Mouse (Mus musculus): ENCODE measurements at regions not wholly inside any gene's neighbourhood (a gene's known extent, or its start where the extent isn't known, plus 50 kb on each side); places are given as distances from the start of the nearest gene placed in this dataset.
"Not testable (repeated sequence)": the region's sequence is repeated elsewhere in the genome, so short reads cannot be mapped to it uniquely, and the experiment has no call there.

DNA sequence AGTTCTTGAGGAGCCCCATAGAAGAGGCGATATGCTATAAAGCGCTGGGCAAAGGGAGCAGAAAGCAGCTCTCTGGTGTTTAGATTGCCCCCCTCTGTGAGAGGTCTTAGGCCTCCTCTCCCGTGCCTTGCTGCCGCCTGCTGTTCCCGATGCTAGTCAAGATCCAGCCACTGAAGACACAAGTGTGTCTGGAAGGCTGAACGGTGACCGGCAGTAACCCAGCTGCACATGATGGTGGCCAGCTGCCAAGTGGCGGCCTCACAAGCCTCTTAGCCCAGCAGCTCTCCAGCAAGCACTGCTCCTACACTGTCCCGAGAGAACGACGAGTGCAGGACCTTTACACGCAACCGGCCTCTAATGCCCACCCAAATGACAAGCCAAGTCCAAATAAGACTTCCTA lies 104.1 kb upstream of the Abca1 start:
- DNase-seq (ENCODE audit: low spot score in 2 of 2): peak; percentile 40 to 72

DNA sequence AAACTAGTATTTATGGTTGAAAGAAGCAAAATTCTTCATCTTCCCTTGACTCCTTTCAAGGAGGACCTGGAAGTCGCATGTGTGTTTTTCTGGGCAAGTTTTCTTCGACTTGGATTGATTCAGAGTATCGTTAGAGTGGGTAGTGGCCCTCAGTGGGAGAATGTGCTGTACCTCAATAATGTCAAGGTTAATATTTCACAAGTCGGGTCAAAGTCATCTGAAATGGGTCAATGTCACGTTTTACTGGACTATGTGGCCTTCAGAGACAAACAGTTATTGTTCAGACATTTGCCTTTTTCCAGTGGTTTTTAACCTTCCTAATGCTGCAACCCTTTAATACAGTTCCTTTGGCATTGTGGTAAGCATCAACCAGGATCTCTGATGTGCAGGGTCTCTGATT lies 102.8 kb upstream of the Abca1 start:
- DNase-seq (ENCODE audit: low spot score in 2 of 2): no peak

DNA sequence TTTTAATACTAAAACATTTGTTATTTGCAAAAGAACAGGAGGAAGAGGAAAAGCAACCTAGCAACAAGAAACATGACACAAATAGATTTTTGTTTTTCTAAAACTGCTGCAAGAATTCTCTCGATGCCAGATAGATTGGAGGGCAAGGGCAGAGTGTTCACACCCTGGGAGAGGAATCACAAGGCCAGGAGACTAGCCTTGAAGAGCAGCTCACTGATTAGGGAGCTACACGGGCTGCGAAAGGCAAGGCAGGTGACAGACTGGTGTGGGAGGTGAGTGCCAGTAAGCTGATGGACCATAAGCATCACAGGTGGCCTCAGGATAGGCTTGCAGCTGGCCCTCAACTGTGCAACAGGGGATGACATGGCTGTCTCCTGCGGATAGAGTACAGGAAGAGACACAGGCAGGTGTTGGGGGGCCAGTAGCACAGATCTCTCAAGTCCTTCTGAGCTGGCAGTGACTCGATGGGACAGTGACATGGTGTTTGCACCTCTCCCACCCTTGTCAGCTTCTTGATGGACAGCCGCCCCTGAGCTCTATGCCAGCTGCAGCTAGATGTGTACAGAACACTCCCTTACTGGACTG lies 102.0 kb upstream of the Abca1 start:
- no peak for DNase-seq (ENCODE audit: low spot score in 2 of 2)

DNA sequence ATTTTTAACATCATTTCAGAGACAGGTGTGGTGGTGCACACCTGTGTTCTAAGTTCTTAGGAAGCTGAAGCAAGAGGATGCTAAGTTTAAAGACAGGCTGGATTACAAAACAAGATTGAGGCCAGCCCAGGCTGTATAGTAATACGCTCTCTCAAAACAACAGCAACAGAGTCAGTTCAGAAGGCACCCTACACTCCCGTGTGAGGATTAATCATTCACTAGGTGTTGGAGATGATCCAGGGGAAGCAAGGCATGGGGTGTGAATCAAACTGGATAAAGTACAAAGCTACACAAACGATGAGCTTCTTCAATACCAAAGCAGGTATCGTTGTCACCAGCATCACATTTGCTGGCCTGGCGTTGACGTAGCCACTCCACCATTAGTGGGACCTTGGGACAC lies 99.3 kb upstream of the Abca1 start:
- no peak for DNase-seq (ENCODE audit: low spot score in 2 of 2)

DNA sequence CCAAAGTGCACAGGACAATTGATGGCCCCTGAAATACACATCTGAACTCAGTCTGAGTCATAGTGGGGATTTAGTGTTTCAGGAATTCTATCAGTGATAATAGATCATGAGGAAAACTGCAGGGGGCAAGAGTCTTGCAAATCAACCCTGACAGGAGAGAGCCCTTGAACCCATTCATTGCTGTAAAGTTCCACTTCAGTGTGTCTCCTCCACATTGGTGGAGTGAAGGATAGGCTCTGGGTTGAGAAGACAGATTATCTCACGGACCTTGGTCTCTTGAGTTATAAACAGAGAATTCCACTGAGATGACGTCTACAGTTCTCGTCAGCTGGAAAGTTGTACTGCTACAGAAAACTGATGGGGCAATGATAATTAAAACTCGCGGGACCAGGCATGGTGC lies 97.3 kb upstream of the Abca1 start:
- no peak for DNase-seq (ENCODE audit: low spot score in 2 of 2)

DNA sequence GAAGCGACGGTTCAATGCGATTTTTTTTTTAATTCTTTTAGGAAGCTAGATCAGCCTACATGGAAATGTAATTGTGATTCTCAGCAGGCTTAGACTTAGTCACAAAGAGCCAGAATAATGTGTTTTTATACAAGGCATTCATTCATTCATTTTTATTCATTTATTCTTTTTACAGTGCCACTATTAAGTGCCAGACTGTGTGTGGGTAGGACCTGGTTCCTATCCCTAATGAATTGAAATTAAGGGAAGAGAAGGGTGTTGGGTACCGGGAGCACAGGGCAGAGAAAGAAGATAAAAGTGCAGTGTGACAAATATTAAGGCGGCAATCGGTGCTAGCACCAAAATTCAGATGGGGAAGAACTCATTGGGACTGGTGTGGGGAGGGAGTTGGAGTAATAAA lies 94.8 kb upstream of the Abca1 start:
- no peak for DNase-seq (ENCODE audit: low spot score in 2 of 2)

DNA sequence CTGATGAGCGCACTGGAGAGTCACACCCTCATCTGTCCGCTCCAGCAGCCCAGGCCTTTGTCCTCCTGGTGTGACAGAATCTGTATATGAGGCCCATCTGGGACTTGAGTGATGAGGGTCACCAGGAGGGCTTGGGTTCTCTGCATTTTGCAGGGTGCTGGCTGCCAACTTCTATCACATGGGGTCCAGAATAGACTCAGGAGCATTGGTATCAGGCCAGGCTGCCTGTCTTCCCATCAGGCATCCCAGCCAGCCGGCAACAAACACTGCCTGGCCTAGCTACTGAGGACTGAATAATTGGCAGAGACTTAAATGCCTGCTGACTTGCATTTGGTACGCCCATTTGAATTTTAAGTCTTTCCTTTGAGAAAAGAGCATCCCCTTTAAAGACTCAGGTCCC lies 94.0 kb upstream of the Abca1 start:
- peak; percentile 20 to 38 for DNase-seq (ENCODE audit: low spot score in 2 of 2)

DNA sequence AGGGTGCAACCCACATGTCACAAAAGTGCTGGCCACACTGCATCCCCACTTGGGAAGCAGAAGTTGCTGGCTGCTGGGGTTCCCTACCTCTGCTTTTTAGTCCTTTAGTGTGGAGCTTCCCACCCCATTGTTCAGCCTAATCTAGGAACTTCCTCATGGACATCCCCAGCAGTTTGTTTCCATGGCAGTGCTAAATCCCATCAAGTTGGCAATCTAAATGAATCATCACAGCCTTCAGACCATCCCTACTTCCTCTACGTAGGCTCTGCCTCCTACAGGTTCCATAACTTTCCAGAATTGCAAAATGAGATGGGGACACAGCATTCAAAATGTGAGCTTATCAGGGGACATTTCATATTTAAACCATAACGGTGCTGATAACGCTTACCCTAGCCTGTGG lies 90.6 kb upstream of the Abca1 start:
- no peak for DNase-seq (ENCODE audit: low spot score in 2 of 2)

DNA sequence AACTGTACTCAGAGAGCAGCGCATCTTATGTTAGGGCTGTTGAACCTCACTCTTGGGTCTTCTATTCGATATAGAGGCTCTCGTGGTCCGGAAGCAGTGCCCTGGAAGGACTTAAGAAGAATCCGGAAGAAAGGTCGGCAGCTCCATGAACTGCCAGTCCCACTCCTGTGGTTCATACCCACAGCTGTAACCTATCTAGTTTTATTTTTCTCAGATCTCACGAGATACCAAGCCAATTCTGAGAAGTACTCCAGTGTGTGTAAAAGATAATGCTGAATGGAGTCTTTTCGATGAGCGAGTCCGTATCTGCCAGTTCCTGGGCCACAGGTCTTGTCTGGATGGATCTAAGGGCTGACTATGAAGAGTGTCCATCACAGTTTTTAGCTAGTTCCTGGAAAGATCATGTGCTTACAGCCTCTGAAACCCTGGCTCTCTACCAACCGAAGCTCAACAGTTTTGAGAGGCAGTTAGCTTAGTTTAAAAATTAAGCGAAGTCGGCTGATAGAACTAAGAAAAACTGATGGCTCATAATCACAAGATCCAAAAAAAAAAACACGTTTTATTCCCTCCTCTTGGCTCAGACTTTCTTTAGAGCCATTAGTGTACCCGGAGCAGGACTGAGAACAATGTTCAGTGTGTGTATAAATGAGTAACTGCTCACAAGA lies 86.5 kb upstream of the Abca1 start:
- no peak for DNase-seq (ENCODE audit: low spot score in 2 of 2)

DNA sequence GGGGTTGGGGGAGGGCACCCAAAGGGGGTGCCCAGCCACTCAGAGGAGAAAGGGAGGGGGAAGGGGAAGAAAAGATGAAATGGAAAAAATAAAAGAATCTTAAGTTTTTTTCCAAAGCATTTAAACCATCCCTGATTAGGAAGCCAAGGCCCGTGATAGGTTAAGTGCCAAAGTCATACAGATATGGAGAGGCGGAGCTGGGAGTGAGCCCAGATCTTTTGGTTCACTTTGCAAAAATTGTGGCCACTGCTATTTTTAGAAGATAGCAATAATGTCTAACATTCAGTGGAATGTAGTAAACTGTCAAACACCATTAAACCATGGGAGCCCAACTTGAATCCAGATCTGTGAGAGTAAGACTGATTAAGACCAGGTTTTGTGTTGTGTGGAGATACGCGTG lies 85.9 kb upstream of the Abca1 start:
- no peak for DNase-seq (ENCODE audit: low spot score in 2 of 2)

DNA sequence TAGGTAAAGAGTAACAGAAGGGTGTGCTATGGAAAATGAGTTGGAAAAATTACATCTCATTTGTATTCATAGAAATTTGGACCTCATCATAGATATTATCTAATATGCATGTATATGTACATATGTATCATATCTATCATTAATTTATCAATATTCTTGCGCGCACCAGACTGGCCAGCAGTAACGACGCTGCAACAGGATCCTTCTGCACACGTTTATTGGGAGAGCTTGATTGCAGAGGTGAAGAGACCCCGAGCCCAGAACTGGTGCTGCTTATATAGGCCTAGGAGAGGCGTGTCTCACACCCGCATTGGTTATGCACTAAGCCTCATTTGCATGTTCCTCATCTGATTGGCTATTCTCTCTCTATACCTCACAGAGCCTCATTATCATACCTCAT lies 83.8 kb upstream of the Abca1 start:
- not testable (repeated sequence) for DNase-seq (ENCODE audit: low spot score in 2 of 2)

DNA sequence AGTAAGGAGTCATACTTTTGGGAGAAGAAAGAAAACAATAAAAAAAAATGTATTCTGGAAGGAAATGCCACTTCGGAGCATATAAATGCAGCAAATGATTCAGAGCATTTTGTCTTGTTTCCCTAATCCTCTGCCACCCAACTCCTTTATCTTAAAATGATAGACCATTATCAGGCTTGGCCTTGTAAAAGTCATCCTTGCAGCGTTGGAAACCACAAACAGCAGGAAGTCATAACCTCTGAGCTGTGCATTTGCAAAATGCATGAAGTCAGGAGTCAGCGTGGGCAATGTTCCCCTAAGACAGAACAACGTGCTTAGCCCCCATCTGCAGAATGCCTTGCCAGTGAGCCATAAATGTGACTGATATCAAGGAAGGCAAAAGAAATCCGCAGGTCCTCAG lies 80.2 kb upstream of the Abca1 start:
- DNase-seq (ENCODE audit: low spot score in 2 of 2): no peak

DNA sequence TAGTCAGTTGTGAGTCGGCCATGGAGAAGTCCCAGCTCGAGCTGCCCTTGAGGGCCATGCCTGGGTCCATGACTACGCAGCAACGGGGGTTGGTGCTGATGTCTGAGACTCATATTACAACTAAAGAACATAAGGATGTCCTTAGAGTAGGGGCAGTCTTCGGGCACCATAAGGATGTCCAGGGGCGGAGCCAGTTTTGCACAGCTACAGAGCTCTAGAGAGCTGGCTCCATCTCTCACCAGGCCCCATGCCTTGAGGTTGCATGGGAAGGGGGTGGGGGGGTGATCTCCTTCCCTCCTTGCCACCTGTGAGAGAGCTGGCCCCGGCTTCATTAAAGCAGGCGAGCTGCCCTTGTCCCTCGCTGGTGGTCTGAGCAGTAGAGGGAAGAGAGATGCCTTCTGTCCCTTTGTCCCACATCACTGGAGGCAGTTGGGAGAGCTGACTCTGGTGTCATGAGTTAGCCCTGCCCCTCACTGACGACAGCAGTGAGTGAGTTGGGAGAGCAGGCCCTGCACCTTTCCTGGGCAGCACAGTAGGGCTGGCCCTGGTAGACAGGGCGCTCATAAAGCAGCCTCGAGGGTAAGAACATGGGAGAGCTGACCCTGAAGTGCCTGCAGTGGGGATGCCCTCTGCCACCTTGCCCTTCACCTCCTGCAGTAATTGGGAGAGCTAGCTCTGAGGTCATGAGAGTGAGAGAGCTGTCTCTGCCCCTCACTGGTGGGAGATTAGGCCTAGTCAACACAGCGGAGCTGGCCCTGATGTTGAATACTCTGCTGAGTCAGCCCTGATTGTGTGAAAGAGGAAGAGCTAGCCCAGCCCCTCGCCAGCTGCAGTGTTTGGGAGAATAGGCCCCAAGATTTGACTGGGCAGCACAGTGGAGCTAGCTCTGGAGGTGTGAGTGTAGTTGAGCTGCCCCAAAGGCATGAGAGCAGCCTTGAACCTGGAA lies 78.9 kb upstream of the Abca1 start:
- no peak for DNase-seq (ENCODE audit: low spot score in 2 of 2)

DNA sequence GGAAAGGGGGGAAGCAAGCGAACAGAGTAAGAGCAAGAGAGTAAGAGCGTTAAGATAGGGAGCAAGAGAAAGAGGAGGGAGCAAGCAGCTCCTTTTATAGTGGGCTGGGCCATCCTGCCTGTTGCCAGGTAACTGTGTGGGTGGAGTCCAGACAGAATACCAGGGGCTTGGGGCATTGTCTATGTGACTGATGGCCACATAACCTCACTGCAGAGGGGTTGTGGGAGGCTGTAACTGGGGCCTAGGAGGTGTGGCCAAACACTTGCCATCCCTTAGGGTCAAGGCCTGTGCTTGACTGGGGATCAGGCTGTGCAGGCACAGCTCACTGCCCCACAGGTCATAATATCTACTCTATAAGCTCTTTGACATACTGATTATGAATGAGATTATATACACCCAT lies 76.2 kb upstream of the Abca1 start:
- no peak for DNase-seq (ENCODE audit: low spot score in 2 of 2)

DNA sequence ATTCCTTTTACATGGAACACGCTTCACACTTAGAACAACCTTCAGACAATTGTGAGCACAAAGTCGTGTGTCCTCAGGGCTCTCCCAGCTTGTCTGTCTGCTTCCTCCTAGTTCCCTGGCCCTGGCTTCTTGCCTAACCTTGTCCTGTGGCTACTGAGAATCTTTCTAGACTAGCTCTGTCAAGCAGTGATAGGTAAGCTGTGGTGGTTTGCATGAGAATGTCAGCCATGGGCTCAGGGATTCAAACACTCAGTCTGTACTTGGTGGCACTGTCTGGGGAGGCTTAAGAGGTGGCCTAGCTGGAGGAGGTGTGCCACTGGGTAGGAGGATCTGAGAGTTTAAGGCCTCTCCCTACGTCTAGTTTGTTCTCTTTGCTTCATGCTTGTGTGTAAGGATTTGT lies 72.7 kb upstream of the Abca1 start:
- DNase-seq (ENCODE audit: low spot score in 2 of 2): no peak

DNA sequence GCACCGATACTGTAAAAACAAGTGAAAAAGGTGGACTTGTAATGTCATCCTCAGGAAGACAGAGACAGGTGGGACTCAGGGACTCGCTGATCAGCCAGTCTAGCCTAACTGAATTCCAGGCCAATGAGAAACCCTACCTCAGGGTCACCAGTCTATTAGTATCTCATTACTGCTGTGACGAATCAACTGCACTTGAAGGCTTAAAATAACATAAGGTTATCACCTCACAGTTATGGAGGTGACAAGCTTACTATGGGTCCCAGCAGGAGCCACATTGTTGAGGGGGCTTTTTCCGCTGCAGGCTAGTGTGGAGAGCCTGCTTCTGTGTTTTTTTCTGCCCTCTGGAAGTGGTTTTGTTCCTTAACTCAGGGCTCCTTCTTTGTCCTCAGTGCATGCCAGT lies 72.2 kb upstream of the Abca1 start:
- DNase-seq (ENCODE audit: low spot score in 2 of 2): no peak

DNA sequence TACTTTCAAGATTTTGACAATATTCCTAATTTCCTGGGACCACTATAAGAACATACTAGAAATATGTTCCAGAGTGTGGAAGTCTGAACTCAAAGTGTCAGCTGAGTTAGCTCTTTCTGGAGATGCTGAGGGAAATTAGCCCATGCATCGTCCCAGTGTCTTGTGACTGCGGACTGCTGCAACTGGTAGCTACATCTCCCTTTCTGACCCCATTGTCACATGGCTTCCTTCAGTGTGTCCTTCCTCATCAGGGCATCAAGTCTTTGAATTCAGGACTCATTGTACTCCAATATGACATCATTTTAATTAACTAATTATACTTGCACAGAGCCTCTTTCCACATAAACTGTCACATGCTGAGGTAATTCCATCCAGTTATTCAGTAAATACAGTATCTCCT lies 71.4 kb upstream of the Abca1 start:
- DNase-seq (ENCODE audit: low spot score in 2 of 2): no peak

DNA sequence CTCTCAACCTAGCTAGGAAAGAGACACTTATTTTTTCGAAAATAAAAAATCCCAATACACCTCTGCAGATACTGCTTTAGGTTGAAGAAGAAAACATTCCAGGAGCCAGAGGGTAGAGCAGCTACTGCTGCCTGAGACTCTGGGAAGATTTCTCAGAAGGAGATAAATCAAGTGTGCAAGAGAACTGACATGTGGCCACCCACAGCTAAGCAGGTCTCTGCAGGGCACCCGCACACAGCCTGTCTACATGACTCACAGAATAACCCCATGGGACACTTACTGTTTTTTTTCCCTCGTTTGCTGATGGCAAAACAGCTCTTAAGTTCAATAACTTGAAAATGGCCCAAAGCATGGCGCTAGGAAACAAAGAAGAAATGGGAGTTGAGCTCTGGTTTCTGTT lies 68.7 kb upstream of the Abca1 start:
- DNase-seq (ENCODE audit: low spot score in 2 of 2): no peak

DNA sequence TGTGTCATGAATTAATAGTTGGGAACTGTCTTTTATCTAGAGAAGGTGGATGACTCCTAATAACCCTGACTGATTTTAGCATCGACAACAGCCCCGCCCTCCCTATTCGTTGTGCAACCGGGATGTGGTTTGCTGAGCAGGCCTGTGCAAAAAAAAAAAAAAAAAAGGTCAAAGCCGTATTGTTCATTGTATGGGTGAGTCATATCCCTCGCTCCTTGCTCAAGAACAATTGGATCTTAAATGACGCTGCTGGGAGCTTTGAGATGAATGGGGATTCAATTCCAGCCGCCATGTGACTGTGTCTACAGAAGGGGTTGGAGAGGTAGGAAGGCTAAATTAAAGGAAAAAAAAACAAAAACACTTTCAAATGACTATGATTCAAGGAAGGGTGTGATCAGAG lies 68.1 kb upstream of the Abca1 start:
- DNase-seq (ENCODE audit: low spot score in 2 of 2): no peak

DNA sequence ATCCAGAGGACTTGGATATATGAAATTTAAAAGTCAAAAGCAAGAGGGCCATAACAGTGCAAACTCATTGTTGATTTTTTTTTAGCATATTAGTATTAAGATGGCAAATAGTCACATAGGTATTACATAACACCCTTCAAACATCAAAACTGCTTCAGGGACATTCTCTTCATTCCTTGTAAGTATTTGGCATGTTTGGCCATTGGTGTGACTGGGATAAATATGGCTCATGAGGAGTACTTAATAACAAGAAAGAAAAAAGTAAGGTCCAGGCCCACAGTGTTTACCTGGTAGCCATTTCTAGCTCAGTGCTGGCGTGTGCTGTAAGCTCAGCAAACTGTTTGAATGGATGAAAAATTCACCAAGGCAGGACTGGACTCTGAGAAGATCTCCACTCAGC lies 67.4 kb upstream of the Abca1 start:
- DNase-seq (ENCODE audit: low spot score in 2 of 2): no peak

DNA sequence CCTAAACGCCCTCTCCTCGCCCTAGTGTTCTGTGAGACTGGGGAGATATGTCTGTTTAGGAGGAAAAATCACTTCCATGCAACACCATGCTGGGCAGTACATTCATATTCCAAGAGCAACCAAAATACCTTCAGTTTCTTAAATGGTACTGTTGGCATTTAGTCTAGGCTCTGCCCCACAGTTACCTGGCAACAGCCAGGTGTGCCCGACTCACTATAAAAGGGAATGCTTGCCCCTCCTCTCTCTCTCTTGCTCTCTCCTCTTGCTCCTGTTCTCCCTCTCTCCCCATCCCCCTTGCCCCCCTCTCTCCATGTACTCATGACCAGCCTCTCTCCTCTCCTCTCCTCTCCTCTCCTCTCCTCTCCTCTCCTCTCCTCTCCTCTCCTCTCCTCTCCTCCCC lies 66.7 kb upstream of the Abca1 start:
- no peak for DNase-seq (ENCODE audit: low spot score in 2 of 2)

DNA sequence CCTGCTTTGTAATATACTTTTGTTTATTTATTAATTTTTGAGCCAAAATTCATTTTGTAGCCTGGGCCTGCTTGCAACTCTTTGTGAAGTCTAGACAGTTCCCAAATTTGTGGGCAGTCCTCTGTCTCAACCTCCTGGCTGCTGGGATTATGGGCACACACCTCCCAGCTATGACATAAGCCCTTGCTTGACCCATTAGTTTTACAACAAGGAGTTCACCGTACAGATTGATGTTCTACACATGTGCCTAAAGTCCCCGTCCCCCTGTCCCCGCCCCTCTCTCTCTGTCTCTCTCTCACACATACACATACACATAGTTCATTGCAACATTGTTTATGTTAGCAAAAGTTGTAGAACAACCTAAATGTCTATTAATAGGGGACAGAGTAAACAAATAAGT lies 63.7 kb upstream of the Abca1 start:
- DNase-seq (ENCODE audit: low spot score in 2 of 2): no peak

DNA sequence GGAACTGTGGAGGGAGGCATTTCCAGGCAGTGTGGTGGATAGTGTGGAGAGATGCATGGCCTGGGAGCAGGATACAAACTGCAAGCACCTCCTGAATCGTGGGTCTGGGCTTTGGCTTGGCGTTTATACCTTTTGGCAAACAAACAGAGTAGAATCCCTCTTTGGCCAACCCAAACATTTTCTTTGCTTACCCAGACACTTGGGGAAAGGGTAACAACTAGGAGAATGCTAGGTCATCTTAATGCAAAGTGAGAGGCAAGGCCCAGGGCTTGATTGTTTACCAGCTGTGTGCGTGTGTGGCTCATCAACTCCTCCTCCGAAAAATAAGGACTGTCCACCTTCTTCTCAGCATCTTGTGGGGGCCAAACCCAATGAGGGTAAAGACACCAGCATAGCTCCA lies 61.1 kb upstream of the Abca1 start:
- no peak for DNase-seq (ENCODE audit: low spot score in 2 of 2)

All from left cerebral cortex, adult 9 months (tissue).